Mouse (Mus musculus) kidney, adult 2 months (tissue): ENCODE data around the gene Hist1h4b.

Experiments used
- CTCF ChIP-seq: fragments of 200-500 bp; conservative IDR thresholded peaks from 2 replicates; pipeline ENCODE4 v1.5.1; 2011; ENCODE audit warnings: low read depth, mild to moderate bottlenecking, control low read depth, low read length, moderate library complexity, mixed read lengths; ENCODE audit not compliant: insufficient read depth, insufficient read length
- POLR2A ChIP-seq: fragments of 200-500 bp; IDR thresholded peaks from one replicate; pipeline ENCODE4 v1.6.1; 2011; ENCODE audit warnings: low read depth, low read length, control low read depth

GRCm38 (mm10) chr13:23760240-23760971 is 3.6 kb downstream of the Hist1h4b start:
- TF ChIP-seq CTCF = no peak
- no peak for TF ChIP-seq POLR2A
